Mouse (Mus musculus) ovary, postnatal 10 days (tissue): ENCODE measurements at regions not wholly inside any gene's neighbourhood (a gene's known extent, or its start where the extent isn't known, plus 50 kb on each side); places are given as distances from the start of the nearest gene placed in this dataset.
"Not testable (repeated sequence)": the region's sequence is repeated elsewhere in the genome, so short reads cannot be mapped to it uniquely, and the experiment has no call there.

Experiments used
- DNase-seq: peaks from one replicate; pipeline ENCODE4 v3.0.0; 2022; ENCODE audit warnings: low spot score

DNA sequence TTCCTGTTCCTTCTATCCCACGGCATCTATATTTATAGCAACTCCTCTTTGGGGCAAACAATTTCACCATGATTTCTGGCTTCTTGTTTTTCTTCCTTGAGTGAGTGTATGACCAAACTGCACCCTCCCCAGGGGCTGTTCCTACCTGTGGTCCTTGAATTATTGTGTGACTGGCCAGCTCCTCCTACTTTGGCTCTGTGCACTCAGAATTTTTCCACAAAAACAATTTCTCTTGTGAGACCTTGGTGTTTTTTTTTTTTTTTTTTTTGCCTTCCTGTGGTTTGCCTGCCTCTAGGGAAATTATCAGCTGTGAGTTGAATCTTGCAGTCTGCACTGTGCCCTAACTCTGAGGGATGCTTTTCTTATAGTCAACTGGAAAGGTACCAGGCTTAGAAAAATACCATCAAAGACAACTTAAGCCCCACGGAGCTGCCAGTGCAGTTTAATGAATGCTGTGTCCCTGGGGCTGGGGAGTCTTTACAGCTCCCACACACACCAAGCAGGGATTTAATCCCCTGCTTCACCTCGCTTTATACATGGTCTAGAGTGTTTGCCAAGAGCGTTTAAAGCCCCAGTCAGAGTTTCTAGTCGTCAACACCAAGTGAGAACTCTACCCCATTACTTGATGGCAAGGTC, 216.2 kb upstream of the Sesn3 start:
- DNase-seq: no peak

DNA sequence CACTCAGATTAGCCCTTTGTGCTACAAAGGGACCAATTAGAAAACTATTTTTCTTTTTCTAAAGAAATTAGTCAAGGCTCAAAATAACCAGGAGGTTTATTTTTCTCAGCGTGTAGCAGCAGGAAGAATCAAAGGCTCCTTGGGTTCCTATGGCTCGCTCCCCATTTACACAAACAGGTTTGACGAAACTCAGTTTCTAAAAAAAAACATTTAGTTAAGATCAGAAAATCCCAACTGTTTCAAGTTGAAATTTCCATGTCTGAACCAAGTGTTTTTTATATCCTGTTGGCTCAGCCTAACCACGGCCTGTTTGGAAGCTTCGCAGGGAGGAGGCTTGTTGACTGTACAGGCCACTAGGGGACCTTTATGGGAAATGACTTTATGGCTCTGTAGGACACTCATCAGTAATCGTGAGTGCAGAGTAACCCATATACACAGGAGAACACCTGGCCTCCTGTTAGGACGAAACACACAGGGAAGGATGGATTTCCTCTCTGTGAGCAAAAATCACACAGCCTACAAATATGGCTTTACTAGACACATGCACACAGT, 215.6 kb upstream of the Sesn3 start:
- DNase-seq: no peak

DNA sequence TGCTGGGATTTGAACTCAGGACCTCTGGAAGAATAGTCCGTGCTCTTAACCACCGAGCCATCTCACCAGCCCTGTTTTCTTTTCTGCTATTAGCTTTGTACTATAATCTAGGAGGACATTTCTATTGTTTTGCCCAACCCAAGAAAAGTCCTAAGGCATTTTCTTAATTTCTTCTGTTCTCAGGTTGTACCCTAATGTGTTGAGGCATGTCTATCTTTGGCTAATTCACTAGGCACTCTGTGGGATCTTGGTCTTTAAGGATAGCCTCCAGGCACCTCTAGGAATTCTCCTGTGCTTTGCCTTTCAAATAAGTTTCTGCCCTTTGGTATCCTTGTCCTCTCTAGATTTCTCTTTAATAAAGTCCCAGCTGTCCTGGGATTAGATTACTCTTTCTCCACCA, 214.6 kb upstream of the Sesn3 start:
- DNase-seq: no peak

DNA sequence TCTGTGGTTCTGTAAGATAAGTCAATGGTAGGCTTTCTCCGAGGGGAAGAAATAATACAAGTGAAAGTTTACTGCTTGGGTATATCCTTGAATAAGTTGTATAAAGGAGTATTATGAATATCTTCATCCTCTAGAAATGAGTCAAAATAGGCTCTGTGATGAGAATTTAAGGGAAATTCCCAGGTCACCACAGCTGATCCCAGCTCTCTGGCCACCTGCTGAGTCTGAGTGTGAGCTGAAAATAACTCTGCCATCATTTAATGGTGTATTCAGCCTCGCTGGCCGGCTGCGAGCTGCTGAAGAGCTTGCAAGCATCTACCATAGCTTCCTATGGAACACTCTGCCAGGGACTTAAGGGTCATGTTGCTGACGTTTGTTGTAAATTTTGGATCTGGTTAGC, 213.5 kb upstream of the Sesn3 start:
- DNase-seq: no peak

DNA sequence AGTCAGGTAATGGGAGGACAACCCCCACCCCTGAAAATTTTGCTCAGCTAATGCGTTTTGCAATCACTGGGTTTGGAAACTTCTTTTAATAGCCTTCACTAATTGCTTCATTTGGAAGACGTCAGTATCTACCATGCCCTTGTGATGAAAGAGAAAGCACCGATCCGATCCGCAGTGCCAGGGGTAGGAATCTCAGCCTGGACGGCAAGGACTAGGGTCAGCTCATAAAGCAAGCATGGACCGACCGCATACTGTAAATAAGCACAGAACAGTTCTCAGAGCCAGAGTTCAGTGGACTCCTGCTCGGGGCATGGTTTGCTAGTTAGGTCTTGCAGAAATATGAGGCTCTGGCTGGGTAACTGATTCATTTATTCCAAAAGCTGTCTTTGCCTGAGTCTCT, 213.0 kb upstream of the Sesn3 start:
- no peak for DNase-seq

DNA sequence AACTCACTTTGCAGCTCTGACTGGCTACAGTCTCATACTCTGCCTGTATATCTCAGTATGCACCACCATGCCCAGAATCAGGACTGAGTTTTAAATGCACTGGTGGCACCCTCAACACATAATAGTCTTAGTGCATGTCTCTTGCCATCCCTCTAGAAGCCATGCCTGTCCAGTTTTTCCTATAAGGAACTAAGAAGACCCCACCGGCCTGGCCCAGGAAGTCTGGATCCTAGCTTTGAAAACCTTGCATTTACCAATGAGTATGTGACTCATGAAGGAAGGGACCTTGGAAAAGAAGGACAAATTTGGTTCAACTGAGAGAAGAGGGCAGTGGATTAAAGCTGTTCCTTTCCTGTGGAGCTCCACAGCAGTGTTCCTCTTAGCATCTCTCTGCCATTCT, 212.2 kb upstream of the Sesn3 start:
- DNase-seq: no peak

DNA sequence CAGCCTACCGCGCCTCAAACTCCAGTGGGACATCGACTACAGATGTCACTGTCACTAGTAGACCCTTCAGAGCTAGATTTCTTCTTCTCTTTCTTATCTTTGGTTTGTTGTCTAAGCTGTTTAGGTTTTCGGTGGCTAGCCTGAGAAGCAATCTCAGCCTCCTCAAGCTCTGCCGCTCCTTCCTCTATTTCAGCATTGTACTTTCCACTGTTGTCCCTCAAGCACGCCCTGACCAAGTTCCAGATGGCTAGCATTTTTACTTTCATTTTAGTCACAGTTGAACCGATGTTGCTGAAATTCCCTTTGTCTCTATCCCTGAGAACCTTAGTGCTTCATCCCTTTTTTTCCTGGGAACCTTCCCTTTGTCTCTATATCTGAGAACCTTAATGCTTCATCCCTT, 208.1 kb upstream of the Sesn3 start:
- not testable (repeated sequence) for DNase-seq

DNA sequence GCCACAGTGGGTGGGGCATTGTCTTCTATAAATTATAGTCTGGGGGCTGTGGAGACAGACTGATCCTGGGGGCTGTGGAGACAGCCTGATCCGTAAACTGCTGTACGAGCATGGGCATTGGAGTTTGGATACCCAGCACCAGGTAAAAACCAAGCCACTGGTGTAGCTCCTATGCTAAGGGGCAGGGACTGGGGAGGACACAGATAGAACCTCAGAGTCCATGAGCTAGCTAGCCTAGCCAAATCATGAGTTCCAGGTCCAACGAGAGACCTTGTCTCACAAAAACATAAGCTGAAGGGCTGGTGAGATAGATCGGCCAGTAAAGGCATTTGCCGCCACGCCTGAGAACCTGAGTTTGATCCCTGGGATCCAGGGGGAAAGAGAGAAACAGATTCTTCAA, 205.8 kb upstream of the Sesn3 start:
- no peak for DNase-seq

DNA sequence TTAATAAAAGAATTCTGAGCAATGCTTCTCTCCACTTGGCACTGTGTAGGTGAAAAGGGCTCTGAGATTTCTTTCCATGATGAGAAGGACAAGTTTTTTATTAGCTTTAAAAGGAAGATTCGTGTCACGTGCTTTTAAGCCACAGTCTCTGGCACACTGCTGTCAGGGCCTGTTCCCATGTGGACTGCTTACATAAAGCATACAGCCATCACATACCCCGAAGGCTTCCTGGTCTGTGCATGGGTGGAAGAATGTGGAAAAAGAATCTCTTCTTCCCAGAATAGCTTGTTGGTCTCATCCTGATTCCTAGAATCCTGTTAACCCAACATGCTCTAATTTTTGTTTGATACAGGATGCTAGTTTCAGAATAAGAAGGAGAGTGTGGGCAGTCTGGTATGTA, 205.1 kb upstream of the Sesn3 start:
- DNase-seq: no peak

DNA sequence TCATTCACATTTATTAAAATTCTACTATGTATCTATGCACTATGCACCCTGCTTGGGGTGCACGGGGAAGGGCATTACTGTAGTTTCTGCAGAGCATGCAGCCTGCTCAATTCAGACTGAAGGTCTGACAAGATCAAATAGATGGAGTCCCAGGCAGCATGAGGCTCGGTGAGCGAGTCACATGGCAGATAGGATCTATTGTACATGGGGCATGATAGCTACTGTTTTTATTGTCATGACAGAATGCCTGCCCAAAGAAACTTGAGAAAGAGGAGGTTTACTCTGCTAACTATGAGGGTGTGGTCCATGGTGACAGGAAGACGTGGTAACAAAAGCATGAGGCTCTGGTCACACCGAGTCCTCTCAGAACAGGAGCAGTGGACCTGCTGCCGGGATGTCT, 203.1 kb upstream of the Sesn3 start:
- no peak for DNase-seq

DNA sequence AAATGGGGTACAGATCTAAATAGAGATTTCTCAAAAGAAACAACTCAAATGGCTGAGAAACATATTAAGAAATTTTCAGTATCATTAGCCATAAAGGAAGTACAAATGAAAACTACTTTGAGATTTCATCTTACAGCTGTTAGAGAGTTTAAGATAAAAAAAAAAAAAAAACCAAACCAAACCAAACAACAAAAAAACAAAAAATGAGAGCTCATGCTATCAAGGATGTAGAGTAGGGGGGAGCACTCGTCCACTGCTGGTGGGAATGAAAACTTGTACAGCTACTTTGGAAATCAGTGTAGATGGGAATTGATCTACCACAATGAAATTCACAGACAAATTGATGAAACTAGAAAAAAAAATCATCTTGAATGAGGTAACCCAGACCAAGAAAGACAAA, 201.9 kb upstream of the Sesn3 start:
- no peak for DNase-seq

DNA sequence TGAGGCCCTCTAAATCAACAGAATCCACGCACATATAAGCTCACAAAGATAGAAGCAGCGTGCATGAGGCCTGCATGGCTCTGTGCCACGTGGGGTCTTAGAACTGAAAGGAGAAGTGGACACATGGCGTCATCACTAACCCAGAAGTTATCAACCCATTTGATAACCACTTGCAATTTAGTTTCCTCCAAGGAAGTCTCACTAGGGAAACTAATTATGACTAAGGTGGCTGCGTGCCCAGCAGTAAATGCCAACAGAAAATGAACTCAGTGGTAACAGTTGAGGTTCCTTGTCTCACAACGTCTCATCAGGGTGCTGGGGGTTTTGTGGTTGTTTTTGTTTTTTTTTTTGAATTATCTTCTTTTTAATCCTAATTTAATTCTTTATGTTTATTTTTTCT, 200.6 kb upstream of the Sesn3 start:
- no peak for DNase-seq

DNA sequence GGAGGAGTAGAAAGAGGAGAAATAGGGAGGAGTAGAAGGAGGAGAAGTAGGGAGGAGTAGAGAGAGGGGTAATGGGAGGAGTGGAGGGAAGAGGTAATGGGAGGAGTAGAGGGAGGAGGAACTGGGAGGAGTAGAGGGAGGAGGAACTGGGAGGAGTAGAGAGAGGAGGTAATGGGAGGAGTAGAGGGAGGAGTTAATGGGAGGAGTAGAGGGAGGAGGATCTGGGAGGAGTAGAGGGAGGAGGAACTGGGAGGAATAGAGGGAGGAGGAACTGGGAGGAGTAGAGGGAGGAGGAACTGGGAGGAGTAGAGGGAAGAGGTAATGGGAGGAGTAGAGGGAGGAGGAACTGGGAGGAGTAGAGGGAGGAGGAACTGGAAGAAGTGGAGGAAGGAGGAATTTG, 200.0 kb upstream of the Sesn3 start:
- not testable (repeated sequence) for DNase-seq

DNA sequence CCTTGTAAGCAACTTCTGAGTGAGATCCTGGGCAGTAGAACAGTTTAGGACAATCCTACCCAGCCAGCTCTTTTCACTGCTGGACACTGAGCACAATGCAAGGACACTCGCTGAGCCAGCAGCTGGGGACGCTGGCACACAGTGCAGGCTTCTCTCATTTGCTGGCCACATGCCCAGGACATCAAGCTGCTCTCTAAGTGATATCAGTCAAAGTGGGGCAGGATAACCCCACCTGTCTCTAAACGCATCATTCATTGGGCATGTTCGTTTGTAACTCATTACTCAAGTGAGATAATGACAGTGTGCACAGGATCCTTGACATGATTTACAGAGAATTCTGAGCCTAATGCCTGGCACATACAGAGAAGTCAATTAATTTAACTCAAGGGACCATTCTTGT, 199.4 kb upstream of the Sesn3 start:
- DNase-seq: no peak

DNA sequence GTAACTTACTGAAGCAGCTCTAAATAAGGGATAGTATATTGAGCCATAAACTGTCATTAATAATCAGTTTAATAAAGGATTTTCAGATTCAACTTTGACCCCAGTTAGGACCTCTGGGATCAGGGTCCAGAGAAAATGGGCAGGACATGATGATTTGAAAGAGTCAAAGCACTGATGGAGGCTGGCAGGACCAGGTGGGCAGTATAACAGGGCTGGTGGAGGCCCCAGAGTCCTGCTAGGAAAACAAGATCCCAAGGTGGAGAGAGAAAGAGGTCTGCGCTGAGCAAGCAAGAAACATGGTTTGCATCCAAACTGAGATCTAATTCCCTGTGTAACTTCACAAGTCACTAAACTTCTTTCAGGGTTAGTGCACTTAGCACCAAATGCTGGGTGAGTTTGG, 199.0 kb upstream of the Sesn3 start:
- no peak for DNase-seq

DNA sequence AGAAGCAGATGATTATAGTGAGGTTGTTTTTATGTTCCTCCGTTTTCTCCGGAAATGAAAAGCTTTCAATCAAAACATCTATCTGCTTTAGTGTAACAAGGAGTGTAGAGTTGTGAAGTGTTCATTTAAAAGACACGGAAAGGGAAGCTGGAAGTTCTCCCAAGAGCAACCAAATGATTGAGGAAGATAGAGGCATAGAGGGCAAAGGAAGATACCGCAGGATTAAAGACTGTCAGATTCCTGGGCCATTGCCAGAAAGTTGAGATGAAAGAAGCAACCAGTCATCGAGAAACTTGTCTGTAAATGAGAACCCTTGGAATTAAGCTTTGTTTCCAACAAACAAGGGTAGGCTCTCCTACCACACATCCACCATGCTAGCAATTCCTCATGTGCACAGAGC, 198.1 kb upstream of the Sesn3 start:
- DNase-seq: no peak

DNA sequence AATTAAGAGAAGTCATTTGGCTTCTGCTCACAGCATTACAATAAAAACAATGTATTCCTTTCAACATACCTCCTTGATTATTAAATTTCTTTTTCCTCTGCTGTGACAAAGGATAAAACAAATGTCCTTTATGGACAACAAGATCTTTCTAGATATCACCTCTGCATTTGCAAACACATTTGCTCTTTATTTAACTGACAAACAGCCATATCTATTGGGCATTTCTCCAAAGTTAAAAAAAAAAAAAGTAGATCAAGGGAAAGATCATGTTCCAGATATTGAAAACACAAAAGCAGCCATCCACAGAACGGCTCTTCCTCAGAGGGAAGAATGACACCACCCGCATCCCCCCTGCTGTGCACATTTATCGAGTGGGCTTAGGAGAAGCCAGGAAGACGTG, 193.7 kb upstream of the Sesn3 start:
- no peak for DNase-seq

DNA sequence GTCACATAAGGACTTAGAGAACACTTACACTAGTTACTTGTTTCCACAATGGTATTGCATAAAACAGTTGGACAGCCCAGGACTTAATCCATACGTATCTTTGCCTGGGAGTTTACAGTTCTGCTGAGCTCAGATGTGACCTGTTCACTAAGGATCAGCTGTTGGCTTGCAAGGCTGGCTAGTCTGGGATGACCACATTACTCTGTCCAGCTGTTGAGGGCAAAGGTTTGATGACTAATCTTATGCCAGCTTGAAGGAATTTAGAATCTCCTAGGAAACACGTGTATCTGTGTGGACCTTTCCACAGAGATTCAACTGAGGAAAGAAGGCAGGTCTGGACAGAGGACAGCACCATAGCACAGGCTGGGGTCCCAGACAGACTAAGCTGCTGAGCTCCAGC, 188.7 kb upstream of the Sesn3 start:
- no peak for DNase-seq

DNA sequence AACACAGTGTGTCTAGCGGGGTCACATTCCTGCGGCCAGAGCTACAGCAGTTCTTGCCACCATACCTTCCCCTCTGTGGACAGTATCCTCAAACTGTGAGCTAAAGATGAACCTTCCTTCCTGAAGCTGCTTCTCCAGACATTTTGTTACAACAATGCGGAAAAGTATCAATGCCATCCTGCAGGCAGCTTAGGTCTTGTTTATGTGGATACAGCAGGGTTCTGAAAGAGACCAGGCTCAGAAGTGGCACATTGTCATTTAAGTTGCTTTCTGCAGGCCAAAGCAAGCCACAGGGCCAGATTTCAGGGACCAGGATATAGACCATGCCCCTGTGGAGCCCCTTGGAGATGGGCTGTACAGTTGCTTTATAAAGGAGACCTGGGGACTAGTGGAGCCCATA, 188.3 kb upstream of the Sesn3 start:
- no peak for DNase-seq

DNA sequence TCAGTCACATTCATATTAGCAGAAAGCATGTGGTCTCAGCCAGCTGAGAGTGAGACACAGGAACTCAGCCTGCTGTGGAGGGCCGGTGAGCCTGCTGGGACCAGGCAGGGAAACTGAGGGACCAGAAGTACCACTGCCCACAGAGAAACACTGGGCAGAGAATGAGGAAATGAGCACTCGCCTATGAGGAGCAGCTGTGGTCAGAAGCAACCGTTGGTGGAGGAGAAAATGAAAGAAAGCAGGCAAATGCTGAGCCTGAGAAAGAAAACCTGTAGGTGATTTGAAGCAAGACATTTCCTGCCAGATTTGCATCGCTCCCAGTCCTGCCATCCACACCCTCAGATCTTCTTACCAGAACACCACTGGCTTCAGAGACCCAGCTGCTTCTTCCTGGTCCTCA, 187.0 kb upstream of the Sesn3 start:
- DNase-seq: no peak

DNA sequence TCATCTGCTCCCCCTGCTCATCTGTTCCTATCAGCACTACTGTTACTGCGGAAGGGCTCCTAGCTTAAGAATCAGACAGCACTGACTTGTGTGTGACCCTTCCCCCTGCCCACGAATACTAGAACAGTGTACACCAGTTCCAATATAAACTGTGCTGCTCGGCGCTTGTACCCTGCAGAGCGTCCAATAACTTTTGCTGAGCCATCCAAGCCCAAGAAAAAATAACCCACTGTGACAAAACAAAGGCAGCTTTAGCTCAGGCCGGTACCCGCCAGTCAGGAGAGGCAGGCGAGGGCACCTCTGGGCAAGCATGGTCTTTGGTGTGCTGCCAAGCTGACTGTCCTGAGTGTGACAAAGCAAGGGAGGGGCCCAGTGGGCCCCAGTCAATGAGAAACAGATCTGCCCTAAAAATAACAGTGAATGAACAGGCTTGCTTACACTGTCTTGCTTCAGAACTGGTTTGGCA, 185.0 kb upstream of the Sesn3 start:
- no peak for DNase-seq

DNA sequence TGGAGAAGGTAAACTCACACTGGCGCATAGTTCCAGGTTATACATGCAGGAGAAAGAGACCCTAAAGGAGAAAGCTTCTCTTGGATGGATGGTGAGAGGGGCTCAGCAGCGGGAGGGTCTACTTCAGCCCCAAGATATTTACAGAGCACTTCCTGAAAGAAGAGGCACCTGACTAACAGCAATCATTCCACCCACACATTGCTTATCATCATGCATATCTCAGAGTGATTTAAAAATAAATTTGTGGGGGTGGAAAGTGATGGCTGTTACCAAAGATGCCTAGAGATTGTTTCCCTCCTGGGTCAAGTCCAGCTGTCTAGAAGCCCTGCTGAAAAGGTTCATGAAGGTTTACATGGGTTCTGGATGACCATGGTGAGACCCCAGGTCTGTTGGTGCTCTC, 184.4 kb upstream of the Sesn3 start:
- DNase-seq: no peak

DNA sequence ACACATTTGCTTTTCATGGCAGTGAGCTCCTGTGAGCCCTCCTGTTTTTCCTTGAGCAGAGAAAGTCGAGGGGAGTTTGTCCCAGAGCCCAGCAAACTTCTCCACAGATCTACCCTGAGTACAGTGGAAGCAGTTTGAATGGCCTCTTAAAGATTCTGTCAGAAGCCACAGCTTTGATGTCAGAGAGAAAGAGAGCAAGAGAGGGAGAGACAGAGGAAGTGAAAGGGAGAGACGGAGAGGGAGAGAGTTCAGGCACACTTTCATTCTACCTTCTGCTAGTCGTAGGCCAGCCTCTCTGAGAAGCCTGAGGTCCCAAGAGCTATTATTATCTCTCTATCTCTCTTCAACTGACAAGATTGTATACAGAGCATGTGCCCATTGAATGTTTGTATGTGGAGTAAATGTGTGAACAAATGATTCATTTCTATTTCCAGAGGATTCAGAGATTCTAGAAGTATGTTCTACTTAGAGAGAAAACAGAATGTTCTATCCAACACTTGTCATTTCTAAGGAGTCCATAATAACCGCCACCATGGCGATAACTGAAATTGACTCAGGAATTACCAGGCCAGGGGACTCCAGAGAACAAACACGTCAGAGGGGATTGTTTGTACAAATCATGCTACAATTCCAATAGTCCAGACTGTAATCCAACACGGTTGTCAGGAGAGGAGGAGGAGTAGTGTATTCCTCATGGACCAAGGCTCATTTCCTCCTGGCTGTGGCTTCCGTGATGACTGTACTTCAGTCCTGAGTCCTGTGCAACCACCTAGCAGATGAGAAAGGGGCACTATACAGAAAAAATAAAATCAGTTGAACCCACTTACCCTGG, 183.6 kb upstream of the Sesn3 start:
- no peak for DNase-seq

DNA sequence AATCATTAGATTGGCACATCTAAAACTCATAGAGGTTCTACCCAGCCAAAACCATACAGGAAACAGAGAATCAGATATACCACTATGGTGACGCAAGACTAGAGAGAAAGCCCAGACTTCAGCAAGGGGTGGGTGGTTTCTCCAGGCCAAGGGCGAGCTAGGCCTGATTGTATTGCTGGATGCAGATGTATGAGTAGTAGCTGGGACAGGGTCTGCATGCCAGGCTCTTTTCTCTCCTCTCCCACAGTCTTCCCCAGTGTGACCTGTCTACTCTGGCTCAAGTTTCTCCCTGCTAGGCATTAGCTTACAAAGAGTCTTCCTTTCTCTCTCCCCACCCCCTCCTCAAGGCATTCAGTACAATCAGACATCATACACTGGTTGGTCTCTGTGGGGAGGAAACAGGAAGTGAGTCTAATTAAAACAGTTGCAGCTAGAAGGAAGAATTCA, 181.8 kb upstream of the Sesn3 start:
- no peak for DNase-seq
